Mouse (Mus musculus) liver, adult 2 months (tissue): Measurements from ENCODE around the gene Tmem199. TPM values are rescaled to one million over a fixed set of nuclear protein-coding genes. Genes with fewer than 3 reads are reported as not detected.
A peak's percentile ranks its signal among the peaks of the same experiment; 100 is the strongest.

Experiments
- DNase-seq: peaks from one replicate; pipeline ENCODE4 v3.0.0-alpha.2; 2011; ENCODE audit warnings: low read depth, low spot score; ENCODE audit errors: extremely low read depth
- H3K27ac ChIP-seq: fragments of 200-500 bp; replicated peaks from 2 replicates; pipeline ENCODE4 v1.5.1; 2012; ENCODE audit warnings: low read depth, mild to moderate bottlenecking, control low read depth, inconsistent platforms, low read length; ENCODE audit not compliant: insufficient read depth
- H3K27me3 ChIP-seq: fragments of 200-500 bp; 2 replicates; pipeline ENCODE4 v1.6.1; 2012; ENCODE audit warnings: mild to moderate bottlenecking, moderate library complexity, low read length, inconsistent platforms; ENCODE audit not compliant: control insufficient read depth, insufficient read depth
- H3K36me3 ChIP-seq: fragments of 200-500 bp; 2 replicates; pipeline ENCODE4 v1.6.1; 2012; ENCODE audit warnings: low read length, inconsistent platforms; ENCODE audit not compliant: control insufficient read depth, insufficient read depth
- H3K4me1 ChIP-seq: fragments of 200-500 bp; 2 replicates; pipeline ENCODE4 v1.6.1; 2011; ENCODE audit warnings: low read length; ENCODE audit not compliant: control insufficient read depth, insufficient read depth
- H3K4me3 ChIP-seq: fragments of 200-500 bp; 2 replicates; pipeline ENCODE4 v1.5.1; 2011; ENCODE audit warnings: low read depth, mild to moderate bottlenecking, control low read depth, low read length, moderate library complexity; ENCODE audit not compliant: insufficient read depth
- H3K79me2 ChIP-seq: fragments of 200-500 bp; 2 replicates; pipeline ENCODE4 v1.6.1; 2012; ENCODE audit warnings: inconsistent platforms, mild to moderate bottlenecking, low read length, moderate library complexity; ENCODE audit not compliant: control insufficient read depth, insufficient read depth
- H3K9ac ChIP-seq: fragments of 200-500 bp; 2 replicates; pipeline ENCODE4 v1.6.1; 2012; ENCODE audit warnings: low read depth, mild to moderate bottlenecking, control low read depth, inconsistent platforms, low read length
- CTCF ChIP-seq: fragments of 200-500 bp; IDR thresholded peaks from 2 replicates; pipeline ENCODE4 v1.5.1; 2011; ENCODE audit warnings: low read depth, low read length, control low read depth
- POLR2A ChIP-seq: fragments of 200-500 bp; IDR thresholded peaks from 2 replicates; pipeline ENCODE4 v1.6.1; 2011; ENCODE audit warnings: low read length, control low read depth; ENCODE audit not compliant: insufficient read depth; ENCODE audit errors: extremely low read depth
- WGBS: fragments of 180-500 bp; shearing (Covaris S2); methylation state at CpG from one replicate; pipeline ENCODE4 v1.1.7; 2018; 5-methylcytosine and 5-hydroxymethylcytosine counted together
- polyA plus RNA-seq: library from polyadenylated mRNA; depleted of rRNA; stranded (reverse); fragments of >200 nt; gene quantifications from 2 replicates; pipeline ENCODE4 v1.2.3, GENCODE M21; 2012; rRNA removed
- total RNA-seq: library from RNA; depleted of rRNA; stranded (reverse); fragments of >200 nt; gene quantifications from 2 replicates; pipeline ENCODE4 v1.2.3, GENCODE M21; 2014; rRNA removed

Gene Tmem199
- total RNA-seq, result 7.7 and 10.8 TPM in 2 replicates
- polyA plus RNA-seq, result 5.9 and 6.1 TPM in 2 replicates

GRCm38 (mm10) chr11:78512025-78512957 lies at the start of gene Tmem199, which contains the start of gene Poldip2:
TSS of gene Tmem199 (minus strand) at chr11:78512172.
TSS of gene Poldip2 (plus strand) at chr11:78512193.
- Histone ChIP-seq H3K36me3 (peaks cover 34% of the 10 kb centered on the region), H3K27me3 (no peaks in the 10 kb centered on the region)
- DNase-seq, result peak; percentile 75

GRCm38 (mm10) chr11:78560447-78560846 lies 48.5 kb upstream of the Tmem199 start:
- Histone ChIP-seq H3K27ac (no peak overlapping the region), H3K36me3 (no peaks in the 10 kb centered on the region), H3K4me1 (peaks cover 5% of the 10 kb centered on the region), H3K79me2 (no peaks in the 10 kb centered on the region), H3K4me3 (no peak overlapping the region), H3K9ac (no peak overlapping the region), H3K27me3 (no peaks in the 10 kb centered on the region)
- WGBS, result 11% methylated on average over 4 of the region's 4 CpGs
- peak; percentile 68 for TF ChIP-seq CTCF
- no peak for TF ChIP-seq POLR2A
- peak; percentile 64 for DNase-seq

More at GRCm38 (mm10) chr11:78512025-78512957, at the start of gene Tmem199, which contains the start of gene Poldip2:
- Histone ChIP-seq H3K27ac (peak within 1 kb of the TSS; percentile 91), H3K4me3 (peak within 1 kb of the TSS; percentile 88), H3K4me1 (0 out of 2 replicates have a peak, but pooled peaks cover 3% of the 10 kb centered on the region), H3K79me2 (peaks cover 3% of the 10 kb centered on the region; the same call in 1 of the 2 replicates), H3K9ac (peak within 1 kb of the TSS; percentile 99)
- TF ChIP-seq POLR2A (peak; percentile 90), CTCF (no peak)
- whole genome bisulfite sequencing, result under 1% methylated on average over 66 of the region's 67 CpGs

GRCm38 (mm10) chr11:78557241-78557640 lies 45.3 kb upstream of the Tmem199 start:
- no peak overlapping the region for H3K27ac ChIP-seq
- peak; percentile 70 for DNase-seq
- 74% methylated on average over 8 of the region's 8 CpGs for WGBS

GRCm38 (mm10) chr11:78556070-78556469 lies 44.1 kb upstream of the Tmem199 start:
- no peak for TF ChIP-seq CTCF
- TF ChIP-seq POLR2A, result no peak
- Histone ChIP-seq H3K79me2 (no peaks in the 10 kb centered on the region), H3K9ac (no peak overlapping the region), H3K4me1 (peaks cover 9% of the 10 kb centered on the region), H3K36me3 (no peaks in the 10 kb centered on the region), H3K27me3 (no peaks in the 10 kb centered on the region), H3K27ac (0 out of 2 replicates have a peak overlapping the region, but pooled peaks have one; percentile 23), H3K4me3 (no peak overlapping the region)
- DNase-seq, result no peak
- 63% methylated on average over 4 of the region's 4 CpGs for WGBS

More at GRCm38 (mm10) chr11:78557241-78557640, 45.3 kb upstream of the Tmem199 start:
- no peaks in the 10 kb centered on the region for H3K27me3 ChIP-seq
- peaks cover 8% of the 10 kb centered on the region for H3K4me1 ChIP-seq
- H3K36me3 ChIP-seq, result no peaks in the 10 kb centered on the region
- no peak overlapping the region for H3K4me3 ChIP-seq
- H3K79me2 ChIP-seq, result no peaks in the 10 kb centered on the region
- no peak overlapping the region for H3K9ac ChIP-seq
- TF ChIP-seq POLR2A, result no peak
- TF ChIP-seq CTCF, result peak; percentile 55; the same call in 1 of the 2 replicates

GRCm38 (mm10) chr11:78555623-78556022 lies 43.7 kb upstream of the Tmem199 start:
- Histone ChIP-seq H3K79me2 (no peaks in the 10 kb centered on the region), H3K27ac (peak overlapping the region; percentile 58), H3K36me3 (no peaks in the 10 kb centered on the region), H3K4me1 (peaks cover 9% of the 10 kb centered on the region), H3K9ac (0 out of 2 replicates have a peak overlapping the region, but pooled peaks have one; percentile 10), H3K27me3 (no peaks in the 10 kb centered on the region), H3K4me3 (no peak overlapping the region)
- TF ChIP-seq CTCF (no peak), POLR2A (no peak)
- 15% methylated on average over 3 of the region's 3 CpGs for WGBS
- peak; percentile 88 for DNase-seq

GRCm38 (mm10) chr11:78551059-78551398 lies 39.1 kb upstream of the Tmem199 start:
- TF ChIP-seq POLR2A (no peak), CTCF (no peak)
- Histone ChIP-seq H3K27me3 (no peaks in the 10 kb centered on the region), H3K79me2 (no peaks in the 10 kb centered on the region; the same call in 1 of the 2 replicates), H3K36me3 (no peaks in the 10 kb centered on the region), H3K27ac (peak overlapping the region; percentile 67), H3K4me1 (peaks cover 15% of the 10 kb centered on the region), H3K9ac (peak overlapping the region; percentile 23; the same call in 1 of the 2 replicates), H3K4me3 (peak overlapping the region; percentile 31; the same call in 1 of the 2 replicates)
- no peak for DNase-seq
- WGBS, result 30% methylated on average over 6 of the region's 6 CpGs
